Mouse (Mus musculus): ENCODE measurements at regions not wholly inside any gene's neighbourhood (a gene's known extent, or its start where the extent isn't known, plus 50 kb on each side); places are given as distances from the start of the nearest gene placed in this dataset.
A peak's percentile ranks its signal among the peaks of the same experiment; 100 is the strongest.

DNA sequence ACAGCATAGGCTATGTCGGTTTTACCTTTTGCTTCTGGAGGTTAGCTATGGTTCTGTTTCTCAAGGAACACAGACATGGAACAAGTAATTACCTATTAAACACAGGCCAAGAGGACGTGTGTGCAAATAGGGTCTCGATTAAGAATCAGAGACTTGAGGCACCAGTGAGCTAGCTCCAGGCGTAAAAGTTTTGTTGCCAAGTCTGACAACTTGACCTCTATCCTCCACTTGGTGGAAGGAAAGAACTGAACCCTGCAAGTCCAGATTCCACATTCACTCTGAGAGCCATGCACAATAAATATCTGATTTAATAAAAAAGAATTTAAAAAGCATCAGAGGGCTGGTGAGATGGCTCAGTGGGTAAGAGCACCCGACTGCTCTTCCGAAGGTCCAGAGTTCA, 63.7 kb upstream of the Mpdz start:
- 92% methylated on average over 6 of the region's 6 CpGs for WGBS

GRCm38 (mm10) chr4:81505096-81505495, 62.5 kb upstream of the Mpdz start:
- WGBS: 75% methylated on average over 3 of the region's 3 CpGs
- no peaks in the 10 kb centered on the region for H3K4me1 ChIP-seq (ENCODE audit: control insufficient read depth, insufficient read depth, low read length)
- TF ChIP-seq CTCF (IDR thresholded peaks at IDR 0.05; ENCODE audit: insufficient read depth, low read length) (no peak), POLR2A (IDR thresholded peaks at IDR 0.05; ENCODE audit: borderline replicate concordance, extremely low read depth, low read depth, low read length) (no peak)
- H3K4me3 ChIP-seq (replicated peaks; ENCODE audit: extremely low read depth, low read depth, low read length): no peak overlapping the region
- no peak for DNase-seq

More for the DNA sequence above, 63.7 kb upstream of the Mpdz start:
- Histone ChIP-seq H3K4me3 (replicated peaks; ENCODE audit: extremely low read depth, low read depth, low read length) (no peak overlapping the region), H3K4me1 (ENCODE audit: control insufficient read depth, insufficient read depth, low read length) (no peaks in the 10 kb centered on the region)
- TF ChIP-seq POLR2A (IDR thresholded peaks at IDR 0.05; ENCODE audit: borderline replicate concordance, extremely low read depth, low read depth, low read length) (no peak), CTCF (IDR thresholded peaks at IDR 0.05; ENCODE audit: insufficient read depth, low read length) (no peak)
- DNase-seq: no peak

- H3K4me1 ChIP-seq (ENCODE audit: control insufficient read depth, insufficient read depth, low read length): no peaks in the 10 kb centered on the region
- WGBS: 72% methylated on average over 5 of the region's 5 CpGs
- no peak for DNase-seq
- no peak overlapping the region for H3K4me3 ChIP-seq (replicated peaks; ENCODE audit: extremely low read depth, low read depth, low read length)
- TF ChIP-seq POLR2A (IDR thresholded peaks at IDR 0.05; ENCODE audit: borderline replicate concordance, extremely low read depth, low read depth, low read length): no peak
- no peak for TF ChIP-seq CTCF (IDR thresholded peaks at IDR 0.05; ENCODE audit: insufficient read depth, low read length)
These were observed 61.3 kb upstream of the Mpdz start for GRCm38 (mm10) chr4:81503941-81504340.

GRCm38 (mm10) chr4:81501802-81502201, 59.2 kb upstream of the Mpdz start:
- TF ChIP-seq POLR2A (IDR thresholded peaks at IDR 0.05; ENCODE audit: borderline replicate concordance, extremely low read depth, low read depth, low read length): no peak
- WGBS: 56% methylated on average over 5 of the region's 5 CpGs

GRCm38 (mm10) chr4:81498133-81498532, 55.5 kb upstream of the Mpdz start:
- 34% methylated on average over 2 of the region's 2 CpGs for WGBS
- Histone ChIP-seq H3K4me3 (replicated peaks; ENCODE audit: extremely low read depth, low read depth, low read length) (no peak overlapping the region), H3K4me1 (ENCODE audit: control insufficient read depth, insufficient read depth, low read length) (no peaks in the 10 kb centered on the region)
- TF ChIP-seq POLR2A (IDR thresholded peaks at IDR 0.05; ENCODE audit: borderline replicate concordance, extremely low read depth, low read depth, low read length) (no peak), CTCF (IDR thresholded peaks at IDR 0.05; ENCODE audit: insufficient read depth, low read length) (0 out of 2 replicates have a peak, but pooled peaks have one; percentile 9)
- DNase-seq: no peak

More at GRCm38 (mm10) chr4:81501802-81502201, 59.2 kb upstream of the Mpdz start:
- DNase-seq: no peak
- H3K4me3 ChIP-seq (replicated peaks; ENCODE audit: extremely low read depth, low read depth, low read length): no peak overlapping the region
- no peaks in the 10 kb centered on the region for H3K4me1 ChIP-seq (ENCODE audit: control insufficient read depth, insufficient read depth, low read length)

DNA sequence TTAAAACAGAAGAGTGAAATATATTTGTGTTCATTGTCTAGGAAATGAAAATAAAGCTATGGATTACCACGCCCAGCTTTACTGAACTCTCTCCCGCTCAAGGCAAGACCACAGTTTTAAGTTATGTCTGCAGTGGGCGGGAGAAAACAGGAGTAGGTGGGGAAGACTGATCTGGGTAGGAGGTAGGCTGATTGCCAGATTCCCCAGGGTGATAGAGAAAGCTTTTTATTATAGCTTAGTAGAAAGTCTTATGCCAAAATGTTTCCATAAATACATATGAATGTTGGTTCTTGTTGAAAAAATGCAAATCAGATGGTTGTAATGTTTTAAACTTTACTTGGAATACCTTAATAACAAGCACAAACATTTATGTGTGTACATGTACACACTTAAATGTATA, 50.2 kb upstream of the Mpdz start:
- Histone ChIP-seq H3K4me1 (ENCODE audit: control insufficient read depth, insufficient read depth, low read length) (no peaks in the 10 kb centered on the region), H3K4me3 (replicated peaks; ENCODE audit: extremely low read depth, low read depth, low read length) (no peak overlapping the region)
- TF ChIP-seq POLR2A (IDR thresholded peaks at IDR 0.05; ENCODE audit: borderline replicate concordance, extremely low read depth, low read depth, low read length) (no peak), CTCF (IDR thresholded peaks at IDR 0.05; ENCODE audit: insufficient read depth, low read length) (no peak)
- DNase-seq: no peak
- 90% methylated on average over 3 of the region's 3 CpGs for WGBS
